Mouse (Mus musculus): ENCODE data around the gene Chga. TPM values are rescaled to one million over a fixed set of nuclear protein-coding genes. Genes with fewer than 3 reads are reported as not detected.

Gene Chga
- total and polyA plus RNA-seq, 3 experiments, result not detected

GRCm38 (mm10) chr12:102601847-102602246 lies 47.1 kb downstream of the Chga start:
- Histone ChIP-seq H3K9me3 (replicated peaks; ENCODE audit: insufficient read depth, low read length) (no peaks in the 10 kb centered on the region), H3K9ac (ENCODE audit: control insufficient read depth, low read depth, low read length, poor library complexity, severe bottlenecking) (no peak overlapping the region), H3K4me1 (ENCODE audit: control insufficient read depth in 1 of 2, insufficient read depth in 2 of 2, low read length in 2 of 2) (0 out of 4 replicates have a peak, but pooled peaks cover 0 to 3% of the 10 kb centered on the region in 2 experiments), H3K27me3 (ENCODE audit: control insufficient read depth in 1 of 2, insufficient read depth in 2 of 2, low read length in 2 of 2) (no peaks in the 10 kb centered on the region), H3K27ac (ENCODE audit: control insufficient read depth, low read depth, low read length) (no peak overlapping the region), H3K79me2 (ENCODE audit: control insufficient read depth, insufficient read depth, low read length, poor library complexity) (no peaks in the 10 kb centered on the region), H3K4me3 (ENCODE audit: control insufficient read depth in 1 of 2, insufficient read depth in 1 of 2, low read depth in 2 of 2, low read length in 2 of 2) (no peak overlapping the region), H3K36me3 (ENCODE audit: control insufficient read depth in 1 of 2, insufficient read depth in 2 of 2, low read length in 2 of 2) (peaks cover 0 to 1% of the 10 kb centered on the region in 2 experiments; a peak in 2 of 4 replicates)
- TF ChIP-seq E2F4 (IDR thresholded peaks at IDR 0.05; ENCODE audit: borderline replicate concordance, low read depth, low read length) (no peak), USF1 (IDR thresholded peaks at IDR 0.05; ENCODE audit: low read depth, low read length) (no peak), ETS1 (IDR thresholded peaks at IDR 0.05; ENCODE audit: low read depth, low read length) (no peak), ELF1 (IDR thresholded peaks at IDR 0.05; ENCODE audit: low read depth, low read length) (no peak), MAZ (IDR thresholded peaks at IDR 0.05; ENCODE audit: low read depth, low read length) (no peak), MYB (IDR thresholded peaks at IDR 0.05; ENCODE audit: low read depth, low read length) (no peak), SMC3 (IDR thresholded peaks at IDR 0.05; ENCODE audit: low read depth, low read length) (no peak), MEF2A (IDR thresholded peaks at IDR 0.05; ENCODE audit: extremely low read depth, insufficient replicate concordance, low read depth, low read length, poor library complexity, severe bottlenecking) (no peak), TAL1 (IDR thresholded peaks at IDR 0.05; ENCODE audit: low read length) (no peak)
- no peak for DNase-seq (ENCODE audit: low read depth, low spot score)

- Histone ChIP-seq H3K36me3 (ENCODE audit: control insufficient read depth in 1 of 2, insufficient read depth in 2 of 2, low read length in 2 of 2) (peaks cover 0 to 1% of the 10 kb centered on the region in 2 experiments; a peak in 2 of 4 replicates), H3K27ac (ENCODE audit: control insufficient read depth, low read depth, low read length) (no peak overlapping the region), H3K4me3 (ENCODE audit: control insufficient read depth in 1 of 2, insufficient read depth in 1 of 2, low read depth in 2 of 2, low read length in 2 of 2) (no peak overlapping the region), H3K27me3 (ENCODE audit: control insufficient read depth in 1 of 2, insufficient read depth in 2 of 2, low read length in 2 of 2) (no peaks in the 10 kb centered on the region), H3K9me3 (replicated peaks; ENCODE audit: insufficient read depth, low read length) (no peaks in the 10 kb centered on the region), H3K9ac (ENCODE audit: control insufficient read depth, low read depth, low read length, poor library complexity, severe bottlenecking) (no peak overlapping the region), H3K4me1 (ENCODE audit: control insufficient read depth in 1 of 2, insufficient read depth in 2 of 2, low read length in 2 of 2) (0 out of 4 replicates have a peak, but pooled peaks cover 0 to 3% of the 10 kb centered on the region in 2 experiments), H3K79me2 (ENCODE audit: control insufficient read depth, insufficient read depth, low read length, poor library complexity) (no peaks in the 10 kb centered on the region)
- TF ChIP-seq MYC (IDR thresholded peaks at IDR 0.05; ENCODE audit: low read depth, low read length), result no peak
- TF ChIP-seq GABPA (IDR thresholded peaks at IDR 0.05; ENCODE audit: low read depth, low read length), result no peak
- TF ChIP-seq EP300 (IDR thresholded peaks at IDR 0.05; ENCODE audit: low read depth in 1 of 2, low read length in 2 of 2), result no peak
- no peak for TF ChIP-seq POLR2AphosphoS5 (IDR thresholded peaks at IDR 0.05; ENCODE audit: borderline replicate concordance, low read depth, low read length)
- TF ChIP-seq RAD21 (IDR thresholded peaks at IDR 0.05; ENCODE audit: low read depth, low read length), result no peak
- TF ChIP-seq TCF12 (IDR thresholded peaks at IDR 0.05; ENCODE audit: low read depth, low read length), result no peak
- no peak for TF ChIP-seq ZMIZ1 (IDR thresholded peaks at IDR 0.05; ENCODE audit: low read depth, low read length)
- TF ChIP-seq SMC3 (IDR thresholded peaks at IDR 0.05; ENCODE audit: low read depth, low read length), result no peak
- TF ChIP-seq HCFC1 (IDR thresholded peaks at IDR 0.05; ENCODE audit: low read depth, low read length), result no peak
- DNase-seq (ENCODE audit: low read depth, low spot score), result no peak
Measured at GRCm38 (mm10) chr12:102602255-102603041, 47.7 kb downstream of the Chga start.
